Mouse (Mus musculus) limb, embryonic 13.5 days (tissue): ENCODE data around the gene Nppb. TPM values are rescaled to one million over a fixed set of nuclear protein-coding genes. Genes with fewer than 3 reads are reported as not detected.
A peak's percentile ranks its signal among the peaks of the same experiment; 100 is the strongest.

Experiments used
- ATAC-seq: fragments of 200-750 bp; cut with Nextera tagmentation; 2 replicates; pipeline ENCODE4 v1.8.0; 2017; ENCODE audit warnings: low read depth, moderate number of reproducible peaks, moderate TSS enrichment; ENCODE audit not compliant: low FRiP score
- H3K27ac ChIP-seq: fragments of 300-500 bp; sonication (generic); 2 replicates; pipeline ENCODE4 v1.5.1; 2015; ENCODE audit warnings: inconsistent platforms, mild to moderate bottlenecking, moderate library complexity
- H3K27me3 ChIP-seq: fragments of 300-500 bp; sonication (generic); 2 replicates; pipeline ENCODE4 v1.6.1; 2015; ENCODE audit warnings: mild to moderate bottlenecking, inconsistent platforms
- H3K36me3 ChIP-seq: fragments of 300-500 bp; sonication (generic); 2 replicates; pipeline ENCODE4 v1.6.1; 2015; ENCODE audit warnings: inconsistent platforms, mild to moderate bottlenecking, moderate library complexity
- H3K4me1 ChIP-seq: fragments of 300-500 bp; sonication (generic); 2 replicates; pipeline ENCODE4 v1.6.1; 2015; ENCODE audit warnings: inconsistent platforms
- H3K4me2 ChIP-seq: fragments of 300-500 bp; sonication (generic); replicated peaks from 2 replicates; pipeline ENCODE4 v1.6.1; 2015; ENCODE audit warnings: inconsistent platforms, mild to moderate bottlenecking, moderate library complexity
- H3K4me3 ChIP-seq: fragments of 300-500 bp; sonication (generic); 2 replicates; pipeline ENCODE4 v1.5.1; 2015; ENCODE audit warnings: moderate library complexity, mild to moderate bottlenecking, inconsistent platforms
- H3K9ac ChIP-seq: fragments of 300-500 bp; sonication (generic); 2 replicates; pipeline ENCODE4 v1.6.1; 2015; ENCODE audit warnings: mild to moderate bottlenecking, inconsistent platforms
- H3K9me3 ChIP-seq: fragments of 300-500 bp; sonication (generic); 2 replicates; pipeline ENCODE4 v1.6.1; 2016; ENCODE audit warnings: inconsistent platforms
- WGBS: fragments of 180-500 bp; shearing (Covaris S2); methylation state at CpG from one replicate; pipeline ENCODE4 v1.1.7; 2015; 5-methylcytosine and 5-hydroxymethylcytosine counted together
- polyA plus RNA-seq: library from polyadenylated mRNA; unstranded; fragments of >200 nt; fragmentation: Nextera tagmentation; extraction: Ambion mirVana; gene quantifications from 2 replicates; pipeline ENCODE4 v1.2.1, GENCODE M21; 2015

Nppb gene
- polyA plus RNA-seq, 1 experiment from 2014 or later: not detected

DNA sequence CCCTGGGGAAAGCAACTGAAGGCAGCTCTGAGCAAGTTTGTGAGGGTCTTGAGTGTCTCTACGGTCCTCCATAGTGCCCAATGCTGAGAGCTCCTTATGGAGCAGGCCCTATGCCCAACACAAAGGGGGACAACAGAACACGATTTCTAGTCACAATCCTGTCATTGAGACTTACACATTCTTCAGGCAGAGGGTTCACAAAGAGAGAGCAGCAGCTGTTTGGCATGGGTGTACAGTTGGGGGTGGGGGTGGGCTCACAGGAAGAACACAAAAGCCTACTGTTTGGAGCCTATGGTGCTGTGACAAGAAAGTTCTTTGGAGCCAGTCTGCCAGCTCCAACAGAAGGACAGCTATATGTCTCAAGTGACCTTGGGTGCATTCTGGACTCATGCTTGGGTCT is 32.8 kb downstream of the Nppb start:
- WGBS: 71% methylated on average over 2 of the region's 2 CpGs

DNA sequence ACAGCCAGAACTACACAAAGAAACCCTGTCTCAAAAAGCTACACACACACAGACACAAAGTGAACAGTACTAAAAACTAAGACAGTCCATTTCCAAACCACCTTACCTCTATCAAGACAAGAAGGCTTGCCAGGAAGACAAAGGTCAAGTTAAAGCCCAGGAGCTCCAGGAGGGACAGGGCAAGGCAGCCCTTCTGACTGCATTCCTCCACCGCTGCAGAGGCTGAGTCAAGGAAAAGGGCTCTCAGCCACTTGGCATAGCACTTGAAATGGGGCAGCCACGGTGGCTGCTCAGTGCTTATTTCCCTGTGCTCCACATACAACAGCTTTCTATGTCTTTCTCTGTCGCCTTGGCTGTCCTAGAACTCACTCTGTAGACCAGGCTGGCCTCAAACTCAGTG is 38.4 kb downstream of the Nppb start:
- no peak overlapping the region for H3K4me3 ChIP-seq
- 90% methylated on average over 3 of the region's 3 CpGs for WGBS
- H3K27ac ChIP-seq: no peak overlapping the region
- no peak overlapping the region for H3K4me2 ChIP-seq
- no peaks in the 10 kb centered on the region for H3K27me3 ChIP-seq
- no peaks in the 10 kb centered on the region for H3K9me3 ChIP-seq
- H3K9ac ChIP-seq: no peak overlapping the region
- no peak for ATAC-seq
- H3K4me1 ChIP-seq: no peaks in the 10 kb centered on the region
- H3K36me3 ChIP-seq: peaks cover 94% of the 10 kb centered on the region

More for the DNA sequence above, 32.8 kb downstream of the Nppb start:
- Histone ChIP-seq H3K36me3 (peaks cover 98% of the 10 kb centered on the region), H3K4me3 (no peak overlapping the region), H3K27me3 (no peaks in the 10 kb centered on the region), H3K27ac (peak overlapping the region; percentile 58; the same call in 1 of the 2 replicates), H3K4me2 (no peak overlapping the region), H3K9me3 (no peaks in the 10 kb centered on the region), H3K4me1 (no peaks in the 10 kb centered on the region), H3K9ac (no peak overlapping the region)
- ATAC-seq: 0 out of 2 replicates have a peak, but pooled peaks have one; percentile 17

DNA sequence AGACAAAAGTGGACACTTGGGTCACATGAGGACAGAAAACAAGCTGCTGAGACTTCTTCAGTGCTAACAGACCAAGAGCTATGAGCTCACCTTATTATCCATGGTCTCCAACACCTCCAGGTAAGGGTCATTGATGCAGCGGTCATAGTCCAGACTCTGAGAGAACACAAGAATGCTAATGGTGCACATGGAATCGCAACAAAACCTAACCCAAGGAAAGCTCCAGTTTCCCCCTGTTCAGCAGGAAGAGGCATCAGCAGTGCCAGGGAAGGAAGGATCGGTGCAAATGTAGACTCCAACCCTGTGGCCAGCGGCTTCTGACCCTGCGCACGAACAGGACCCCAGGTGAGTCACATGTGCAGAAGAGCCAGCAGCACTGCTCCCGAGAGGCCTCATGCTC is 43.7 kb downstream of the Nppb start:
- Histone ChIP-seq H3K4me2 (no peak overlapping the region), H3K4me3 (no peak overlapping the region), H3K9me3 (no peaks in the 10 kb centered on the region), H3K27ac (no peak overlapping the region), H3K27me3 (no peaks in the 10 kb centered on the region), H3K9ac (no peak overlapping the region), H3K4me1 (no peaks in the 10 kb centered on the region), H3K36me3 (peaks cover 69% of the 10 kb centered on the region)
- WGBS: 94% methylated on average over 7 of the region's 7 CpGs
- ATAC-seq: no peak

DNA sequence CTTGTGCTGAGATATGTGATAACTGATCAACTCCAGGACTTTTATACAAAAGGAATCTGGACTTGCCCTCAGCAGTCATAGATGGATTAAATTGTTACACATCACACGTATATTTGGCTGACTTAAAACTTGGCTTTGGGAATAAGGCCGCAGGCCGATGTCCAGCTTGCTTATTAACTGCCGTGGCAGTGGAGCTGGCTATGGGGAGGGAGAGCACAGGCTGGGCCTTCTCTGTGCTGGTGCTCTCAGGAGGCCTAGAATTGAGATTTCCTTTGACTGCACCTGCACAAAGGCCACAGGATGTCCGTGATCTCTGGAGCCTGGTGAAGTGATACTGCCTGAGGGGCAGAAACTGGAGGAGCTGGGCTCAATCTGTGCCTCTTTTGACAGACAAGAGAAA is 44.9 kb downstream of the Nppb start:
- Histone ChIP-seq H3K4me2 (no peak overlapping the region), H3K4me3 (no peak overlapping the region), H3K27me3 (no peaks in the 10 kb centered on the region), H3K27ac (no peak overlapping the region), H3K9ac (no peak overlapping the region), H3K4me1 (no peaks in the 10 kb centered on the region), H3K36me3 (peaks cover 67% of the 10 kb centered on the region), H3K9me3 (no peaks in the 10 kb centered on the region)
- no peak for ATAC-seq
- 85% methylated on average over 5 of the region's 5 CpGs for WGBS

DNA sequence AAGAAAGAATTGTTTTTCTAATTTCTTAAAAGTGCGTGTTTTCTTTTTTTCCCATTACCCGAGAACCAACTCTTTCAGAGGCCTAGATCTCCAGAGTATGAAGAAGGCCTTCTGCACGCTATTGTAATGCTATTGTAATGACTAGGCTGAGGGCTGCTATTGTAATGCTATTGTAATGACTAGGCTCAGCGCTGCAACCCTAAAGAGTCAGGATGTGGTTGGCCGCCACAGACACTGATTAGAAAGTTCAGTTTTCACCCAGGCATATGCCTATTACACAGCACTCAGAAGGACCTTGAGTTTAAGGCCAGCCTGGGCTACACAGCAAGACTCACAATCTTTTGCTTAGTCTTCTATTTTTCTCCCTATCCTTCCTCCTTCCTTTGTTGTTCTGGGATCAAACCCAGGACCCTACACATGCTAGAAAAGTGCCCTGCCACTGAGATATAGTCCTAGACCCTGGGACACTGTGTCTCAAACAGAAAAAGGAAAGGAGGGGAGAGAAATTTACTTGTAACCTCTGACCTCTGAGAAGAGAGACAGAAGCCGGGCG is 48.3 kb downstream of the Nppb start:
- 84% methylated on average over 7 of the region's 7 CpGs for WGBS
- Histone ChIP-seq H3K4me2 (no peak overlapping the region), H3K27me3 (no peaks in the 10 kb centered on the region), H3K9ac (no peak overlapping the region), H3K9me3 (no peaks in the 10 kb centered on the region), H3K36me3 (peaks cover 46% of the 10 kb centered on the region), H3K27ac (no peak overlapping the region), H3K4me1 (peaks cover 7% of the 10 kb centered on the region), H3K4me3 (no peak overlapping the region)
- ATAC-seq: no peak

- no peak for ATAC-seq
- H3K4me2 ChIP-seq: no peak overlapping the region
- no peaks in the 10 kb centered on the region for H3K9me3 ChIP-seq
- H3K4me1 ChIP-seq: peaks cover 20% of the 10 kb centered on the region
- no peaks in the 10 kb centered on the region for H3K27me3 ChIP-seq
- H3K9ac ChIP-seq: no peak overlapping the region
- WGBS: 90% methylated on average over 3 of the region's 3 CpGs
- H3K4me3 ChIP-seq: no peak overlapping the region
- H3K27ac ChIP-seq: no peak overlapping the region
- peaks cover 37% of the 10 kb centered on the region for H3K36me3 ChIP-seq
Measured at GRCm38 (mm10) chr4:148035440-148035839, 49.9 kb downstream of the Nppb start.

Other genes with a start within 250 kb of the Nppb start
- gene Zfp984, start 176.0 kb upstream of the Nppb start, polyA plus RNA-seq: 6.1 and 7.1 TPM in 2 replicates
- 5.4 and 7.1 TPM in 2 replicates for gene Zfp933, start 137.4 kb upstream of the Nppb start, polyA plus RNA-seq
- gene Miip, start 117.0 kb upstream of the Nppb start, polyA plus RNA-seq: 42.8 and 48.8 TPM in 2 replicates
- gene Fv1, start 116.8 kb upstream of the Nppb start, polyA plus RNA-seq: 11.3 and 13.0 TPM in 2 replicates
- 33.7 and 37.8 TPM in 2 replicates for gene Mfn2, start 81.1 kb upstream of the Nppb start, polyA plus RNA-seq
- 78.2 and 82.8 TPM in 2 replicates for gene Plod1, start 49.0 kb upstream of the Nppb start, polyA plus RNA-seq
- gene 2510039O18Rik, start 44.9 kb upstream of the Nppb start, polyA plus RNA-seq: 13.4 and 13.7 TPM in 2 replicates
- not detected in 2 replicates for gene Nppa, start 14.9 kb downstream of the Nppb start, polyA plus RNA-seq
- gene Clcn6, start 53.0 kb downstream of the Nppb start, polyA plus RNA-seq: 7.5 and 8.2 TPM in 2 replicates
- 24.3 and 24.9 TPM in 2 replicates for gene Mthfr, start 53.3 kb downstream of the Nppb start, polyA plus RNA-seq
- 13.2 and 14.1 TPM in 2 replicates for gene Agtrap, start 102.2 kb downstream of the Nppb start, polyA plus RNA-seq
- 78.3 and 85.2 TPM in 2 replicates for gene Mad2l2, start 144.6 kb downstream of the Nppb start, polyA plus RNA-seq
- 0.76 and 0.80 TPM in 2 replicates for gene Draxin, start 144.9 kb downstream of the Nppb start, polyA plus RNA-seq
- gene Fbxo6, start 166.4 kb downstream of the Nppb start, polyA plus RNA-seq: 11.9 and 13.0 TPM in 2 replicates
- gene Fbxo44, start 174.7 kb downstream of the Nppb start, polyA plus RNA-seq: 14.6 and 16.6 TPM in 2 replicates
- 5.5 and 5.9 TPM in 2 replicates for gene Fbxo2, start 174.8 kb downstream of the Nppb start, polyA plus RNA-seq